Mouse (Mus musculus) kidney, postnatal 0 days (tissue): Measurements from ENCODE around the gene Ctns. TPM values are rescaled to one million over a fixed set of nuclear protein-coding genes. Genes with fewer than 3 reads are reported as not detected.
A peak's percentile ranks its signal among the peaks of the same experiment; 100 is the strongest.

ENCODE experiments used
- ATAC-seq: fragments of 200-750 bp; cut with Nextera tagmentation; replicated peaks from 2 replicates; pipeline ENCODE4 v1.8.0; 2017; ENCODE audit warnings: low read depth, moderate number of reproducible peaks, moderate TSS enrichment, moderate library complexity; ENCODE audit not compliant: low FRiP score
- DNase-seq: peaks from one replicate; pipeline ENCODE4 v3.0.0-alpha.2; 2016; ENCODE audit warnings: low spot score
- H3K27ac ChIP-seq: fragments of 300-500 bp; sonication (generic); 2 replicates; pipeline ENCODE4 v1.5.1; 2014; ENCODE audit warnings: mild to moderate bottlenecking
- H3K27me3 ChIP-seq: fragments of 300-500 bp; sonication (generic); 2 replicates; pipeline ENCODE4 v1.6.1; 2014; ENCODE audit warnings: low read length, mixed read lengths; ENCODE audit not compliant: insufficient read depth
- H3K36me3 ChIP-seq: fragments of 300-500 bp; sonication (generic); 2 replicates; pipeline ENCODE4 v1.6.1; 2014; ENCODE audit warnings: low read length, mixed read lengths; ENCODE audit not compliant: insufficient read depth
- H3K4me1 ChIP-seq: fragments of 300-500 bp; sonication (generic); replicated peaks from 2 replicates; pipeline ENCODE4 v1.6.1; 2014; ENCODE audit warnings: antibody characterized with exemption, low read length, mixed read lengths; ENCODE audit not compliant: insufficient read depth
- H3K4me2 ChIP-seq: fragments of 300-500 bp; sonication (generic); 2 replicates; pipeline ENCODE4 v1.6.1; 2014; ENCODE audit warnings: mild to moderate bottlenecking, low read length, moderate library complexity, mixed read lengths
- H3K4me3 ChIP-seq: fragments of 300-500 bp; sonication (generic); replicated peaks from 2 replicates; pipeline ENCODE4 v1.5.1; 2014; ENCODE audit warnings: low read depth, low read length
- H3K9ac ChIP-seq: fragments of 300-500 bp; sonication (generic); 2 replicates; pipeline ENCODE4 v1.6.1; 2014; ENCODE audit warnings: low read depth, low read length
- H3K9me3 ChIP-seq: fragments of 300-500 bp; sonication (generic); replicated peaks from 2 replicates; pipeline ENCODE4 v1.6.1; 2016; ENCODE audit warnings: low read length, inconsistent platforms, mixed read lengths
- CTCF ChIP-seq: IDR thresholded peaks from 2 replicates; pipeline ENCODE4 v1.5.1; 2016; ENCODE audit warnings: antibody characterized with exemption, low read depth, mild to moderate bottlenecking, moderate library complexity
- WGBS: fragments of 180-500 bp; shearing (Covaris S2); extraction: QIAGEN DNeasy Blood & Tissue Kit; methylation state at CpG from one replicate; pipeline ENCODE4 v1.1.7; 2014; 5-methylcytosine and 5-hydroxymethylcytosine counted together
- polyA plus RNA-seq: library from polyadenylated mRNA; unstranded; fragments of >200 nt; fragmentation: Nextera tagmentation; extraction: Ambion mirVana; gene quantifications from 2 replicates; pipeline ENCODE4 v1.2.1, GENCODE M21; 2015

The Ctns gene
- polyA plus RNA-seq, 1 experiment from 2014 or later = 21.7 TPM

DNA sequence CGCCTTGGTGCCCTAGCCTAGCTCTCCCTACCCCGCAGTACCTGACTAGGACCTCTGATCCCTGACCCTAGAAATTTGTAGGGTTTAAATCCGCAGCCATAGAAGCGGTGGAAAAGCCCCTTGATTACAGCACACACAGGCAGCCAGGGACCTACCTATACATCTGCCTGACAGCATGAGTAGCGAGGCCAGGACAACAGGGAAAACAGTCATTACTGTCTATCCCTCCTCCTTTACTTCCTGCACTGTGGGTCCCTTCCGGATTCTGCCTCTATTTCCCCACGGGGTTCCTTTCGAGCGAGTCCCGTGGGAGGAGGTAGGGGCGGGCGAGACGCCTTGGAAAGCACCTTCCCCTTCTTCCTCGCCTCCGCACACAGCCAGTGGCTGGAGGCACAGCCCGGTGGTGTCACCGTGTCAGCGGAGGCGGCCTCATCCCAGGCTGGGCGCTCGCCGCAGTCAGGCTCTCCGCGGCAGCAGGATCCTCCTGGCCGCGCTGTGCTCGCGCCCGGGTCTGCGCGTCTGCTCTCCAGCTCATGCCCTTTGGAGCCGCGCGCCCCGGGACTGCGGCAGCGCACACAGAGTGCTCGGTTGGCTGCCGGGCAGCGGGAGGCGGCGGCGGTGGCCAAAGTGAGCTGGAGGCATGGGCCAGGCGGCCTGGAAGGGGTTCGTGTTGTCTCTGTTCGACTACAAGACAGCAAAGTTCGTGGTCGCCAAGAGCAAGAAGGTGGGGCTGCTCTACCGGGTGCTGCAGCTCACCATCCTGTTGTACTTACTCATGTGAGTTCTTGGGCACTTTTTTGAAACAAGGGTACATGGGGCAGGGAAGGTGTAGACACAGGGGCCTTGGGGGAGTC, 38.7 kb downstream of the Ctns start, which contains the start of gene P2rx5:
Gene P2rx5, plus strand, starts transcription at position 465 of the 854 bp plus-strand sequence.
- H3K27me3 ChIP-seq = peaks cover 8% of the 10 kb centered on the region; the same call in 1 of the 2 replicates
- H3K9ac ChIP-seq = peak within 1 kb of the TSS; percentile 38; the same call in 1 of the 2 replicates
- no peaks in the 10 kb centered on the region for H3K4me1 ChIP-seq
- no peaks in the 10 kb centered on the region for H3K36me3 ChIP-seq
- H3K4me2 ChIP-seq = peak within 1 kb of the TSS; percentile 85
- 3% methylated on average over 49 of the region's 49 CpGs for WGBS
- H3K9me3 ChIP-seq = no peaks in the 10 kb centered on the region
- ATAC-seq = peak; percentile 81
- no peak for TF ChIP-seq CTCF
- H3K4me3 ChIP-seq = peak within 1 kb of the TSS; percentile 35
- DNase-seq = peak; percentile 61
- H3K27ac ChIP-seq = no peak within 1 kb of the TSS

DNA sequence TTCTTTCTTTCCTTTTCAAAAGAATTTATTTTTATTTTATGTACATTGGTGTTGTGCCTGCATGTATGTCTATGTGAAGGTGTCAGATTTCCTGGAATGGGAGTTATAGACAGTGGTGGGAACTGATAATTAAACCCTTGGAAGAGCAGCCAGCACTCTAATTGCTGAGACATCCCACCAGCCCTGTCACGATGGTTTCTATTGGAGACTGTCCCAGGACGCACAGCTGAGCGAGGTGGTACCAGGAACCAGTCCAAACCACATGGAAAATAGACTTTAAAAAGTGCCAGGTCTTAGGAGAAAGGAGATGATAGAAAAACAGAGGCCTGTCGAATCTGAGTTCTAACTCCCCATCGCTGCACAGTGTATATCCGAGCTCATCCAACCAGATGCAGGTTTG, 43.8 kb downstream of the Ctns start:
- Histone ChIP-seq H3K9me3 (no peaks in the 10 kb centered on the region), H3K27ac (no peak overlapping the region), H3K9ac (no peak overlapping the region), H3K27me3 (0 out of 2 replicates have a peak, but pooled peaks cover 3% of the 10 kb centered on the region), H3K36me3 (no peaks in the 10 kb centered on the region), H3K4me2 (no peak overlapping the region), H3K4me1 (no peaks in the 10 kb centered on the region), H3K4me3 (no peak overlapping the region)
- TF ChIP-seq CTCF = no peak
- DNase-seq (no peak), ATAC-seq (no peak)
- WGBS = 68% methylated on average over 6 of the region's 6 CpGs

DNA sequence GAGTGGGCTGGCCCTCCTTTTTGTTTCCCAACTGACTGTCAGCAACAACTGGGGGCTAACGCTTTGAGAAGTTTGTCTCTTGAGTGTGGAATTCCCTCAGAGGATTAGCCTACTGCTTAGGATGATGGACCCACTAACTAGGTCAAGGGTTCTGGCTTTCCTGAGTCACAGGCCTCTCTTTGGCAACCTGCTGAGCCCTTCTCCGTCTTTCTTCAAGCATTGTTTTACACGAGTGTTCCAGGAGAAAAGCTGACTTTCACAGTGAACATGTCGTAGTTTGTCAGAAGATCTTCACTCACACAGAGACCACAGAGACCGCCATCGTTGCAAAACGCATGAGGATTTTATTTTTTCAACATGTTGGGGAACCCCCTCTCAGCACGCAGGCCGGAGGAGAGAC, 50.6 kb downstream of the Ctns start:
- Histone ChIP-seq H3K27me3 (no peaks in the 10 kb centered on the region), H3K9me3 (no peaks in the 10 kb centered on the region), H3K9ac (no peak overlapping the region), H3K4me3 (no peak overlapping the region), H3K4me2 (no peak overlapping the region), H3K36me3 (no peaks in the 10 kb centered on the region), H3K4me1 (no peaks in the 10 kb centered on the region), H3K27ac (no peak overlapping the region)
- TF ChIP-seq CTCF = no peak
- ATAC-seq (no peak), DNase-seq (no peak)
- WGBS = 81% methylated on average over 9 of the region's 9 CpGs

DNA sequence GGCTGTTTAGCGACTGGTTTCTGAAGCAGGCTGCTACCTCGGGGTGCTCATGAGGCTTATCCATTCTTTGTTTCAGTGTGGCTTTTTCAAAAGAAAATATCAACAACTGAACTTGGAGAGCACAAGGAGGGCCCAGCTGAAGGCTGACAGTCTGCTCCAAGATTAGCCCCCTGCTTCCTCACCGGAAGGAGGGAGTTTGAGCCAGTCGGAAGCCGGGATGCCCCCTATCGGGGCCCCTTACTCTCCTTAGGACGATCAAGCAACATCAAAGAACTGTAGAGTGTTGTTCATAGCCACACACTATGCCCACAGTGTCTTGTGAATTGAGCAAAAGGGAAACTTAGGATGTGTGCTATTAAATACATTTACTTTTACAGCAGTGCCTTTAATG, 51.9 kb downstream of the Ctns start:
- Histone ChIP-seq H3K4me1 (no peaks in the 10 kb centered on the region), H3K9me3 (no peaks in the 10 kb centered on the region), H3K4me2 (no peak overlapping the region), H3K27me3 (no peaks in the 10 kb centered on the region), H3K4me3 (no peak overlapping the region), H3K27ac (no peak overlapping the region), H3K36me3 (no peaks in the 10 kb centered on the region), H3K9ac (no peak overlapping the region)
- no peak for DNase-seq
- no peak for TF ChIP-seq CTCF
- ATAC-seq = no peak
- 50% methylated on average over 7 of the region's 7 CpGs for WGBS

DNA sequence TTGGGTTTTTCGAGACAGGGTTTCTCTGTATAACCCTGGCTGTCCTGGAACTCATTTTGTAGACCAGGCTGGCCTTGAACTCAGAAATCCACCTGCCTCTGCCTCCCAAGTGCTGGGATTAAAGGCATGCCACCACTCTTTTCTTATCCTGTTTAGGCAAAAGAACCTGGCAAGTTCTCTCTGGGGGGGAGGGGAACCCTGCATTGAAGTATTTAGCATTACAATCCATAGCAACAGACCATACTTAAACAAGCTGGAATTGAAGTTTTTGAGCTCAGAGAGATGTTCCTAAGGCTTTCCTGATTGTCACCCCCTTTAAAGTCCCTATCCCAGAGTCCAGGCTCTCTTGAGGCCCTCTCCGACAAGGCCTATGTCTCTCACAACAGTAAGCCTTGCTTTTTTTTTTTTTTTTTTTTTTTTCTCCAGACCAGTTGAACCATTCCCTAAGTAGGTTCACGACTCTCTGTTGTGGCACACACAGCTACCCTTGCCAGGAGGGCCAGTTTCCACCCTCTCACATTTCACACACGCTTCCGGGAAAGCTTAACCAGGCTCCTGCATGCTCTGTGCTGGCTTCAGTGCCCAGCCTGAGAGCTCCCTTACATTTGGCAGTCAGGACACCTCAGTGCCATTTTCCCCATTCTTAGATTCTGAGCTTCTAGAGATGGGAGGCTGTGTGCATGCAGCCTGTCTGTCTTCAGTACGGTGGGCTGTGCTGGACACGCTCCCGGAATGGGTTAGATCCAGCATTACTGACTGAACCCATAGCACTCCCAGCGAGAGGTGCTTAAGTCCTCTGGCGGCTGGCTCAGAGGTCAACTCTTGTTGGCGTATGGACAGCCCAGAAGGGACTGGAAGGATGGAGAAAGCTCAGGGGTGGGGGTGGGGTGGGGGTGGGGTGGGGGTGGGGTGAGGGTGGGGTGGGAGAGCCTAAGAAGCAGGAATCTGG, 52.5 kb downstream of the Ctns start:
- WGBS = 46% methylated on average over 11 of the region's 11 CpGs

DNA sequence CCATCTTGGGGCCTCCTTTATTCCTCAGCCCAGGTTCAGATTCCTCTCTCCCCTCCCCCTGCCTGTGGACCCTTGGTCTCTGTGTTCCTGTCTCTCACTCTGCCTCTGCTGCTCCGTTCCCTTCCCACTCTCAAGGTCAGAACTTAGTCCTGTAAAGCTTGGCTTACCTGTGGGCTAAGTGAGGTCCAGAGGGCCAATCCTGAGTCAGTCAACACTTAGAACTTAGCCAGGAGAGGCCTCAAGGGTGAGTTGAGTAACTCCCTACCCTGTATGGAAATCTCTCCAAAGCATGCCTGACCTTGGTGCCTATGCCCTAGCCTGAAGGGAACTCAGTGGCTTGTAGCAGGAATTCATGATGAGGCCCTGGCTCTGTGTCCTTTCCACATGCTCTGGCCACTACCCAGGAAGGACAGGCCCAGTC, 54.6 kb downstream of the Ctns start:
- no peak overlapping the region for H3K27ac ChIP-seq
- no peak for TF ChIP-seq CTCF
- H3K4me1 ChIP-seq = no peaks in the 10 kb centered on the region
- no peak overlapping the region for H3K9ac ChIP-seq
- ATAC-seq (peak; percentile 13; the same call in 1 of the 2 replicates), DNase-seq (no peak)
- H3K27me3 ChIP-seq = no peaks in the 10 kb centered on the region
- no peak overlapping the region for H3K4me3 ChIP-seq
- no peaks in the 10 kb centered on the region for H3K9me3 ChIP-seq
- H3K36me3 ChIP-seq = no peaks in the 10 kb centered on the region
- 89% methylated on average over 1 of the region's 1 CpGs for WGBS
- no peak overlapping the region for H3K4me2 ChIP-seq

More for the DNA sequence above, 52.5 kb downstream of the Ctns start:
- Histone ChIP-seq H3K27me3 (no peaks in the 10 kb centered on the region), H3K9ac (no peak overlapping the region), H3K4me1 (no peaks in the 10 kb centered on the region), H3K4me2 (no peak overlapping the region), H3K9me3 (no peaks in the 10 kb centered on the region), H3K4me3 (no peak overlapping the region), H3K36me3 (no peaks in the 10 kb centered on the region), H3K27ac (no peak overlapping the region)
- DNase-seq (no peak), ATAC-seq (no peak)
- TF ChIP-seq CTCF = no peak
